Mouse (Mus musculus): ENCODE results near the gene Gm20388.

GRCm38 (mm10) chr8:121874031-121874430 is 1963.4 kb downstream of the Gm20388 start:
- no peak for TF ChIP-seq CTCF (IDR thresholded peaks at IDR 0.05; ENCODE audit: borderline replicate concordance, insufficient read depth, low read depth, low read length)
- no peak for TF ChIP-seq POLR2A (IDR thresholded peaks at IDR 0.05; ENCODE audit: borderline replicate concordance, insufficient read depth, low read length)
